Mouse (Mus musculus) liver, postnatal 0 days (tissue): ENCODE data around the gene Cd63. TPM values are rescaled to one million over a fixed set of nuclear protein-coding genes. Genes with fewer than 3 reads are reported as not detected.
A peak's percentile ranks its signal among the peaks of the same experiment; 100 is the strongest.

Experiments
- ATAC-seq: fragments of 200-750 bp; cut with Nextera tagmentation; 2 replicates; pipeline ENCODE4 v1.8.0; 2017; ENCODE audit warnings: mild to moderate bottlenecking, moderate library complexity
- DNase-seq: peaks from one replicate; pipeline ENCODE4 v3.0.0-alpha.2; 2016
- H3K27ac ChIP-seq: fragments of 300-500 bp; sonication (generic); 2 replicates; pipeline ENCODE4 v1.5.1; 2014; ENCODE audit warnings: antibody characterized with exemption, moderate library complexity, mild to moderate bottlenecking, low read depth
- H3K27me3 ChIP-seq: fragments of 300-500 bp; sonication (generic); 2 replicates; pipeline ENCODE4 v1.6.1; 2014; ENCODE audit warnings: low read length, control low read depth, mixed read lengths; ENCODE audit not compliant: insufficient read depth
- H3K36me3 ChIP-seq: fragments of 300-500 bp; sonication (generic); replicated peaks from 2 replicates; pipeline ENCODE4 v1.6.1; 2014; ENCODE audit warnings: mild to moderate bottlenecking, control low read depth, low read length, moderate library complexity, mixed read lengths; ENCODE audit not compliant: insufficient read depth
- H3K4me1 ChIP-seq: fragments of 300-500 bp; sonication (generic); 2 replicates; pipeline ENCODE4 v1.6.1; 2014; ENCODE audit warnings: antibody characterized with exemption, mild to moderate bottlenecking, control low read depth; ENCODE audit not compliant: insufficient read depth
- H3K4me2 ChIP-seq: fragments of 300-500 bp; sonication (generic); 2 replicates; pipeline ENCODE4 v1.6.1; 2014; ENCODE audit warnings: low read depth, mild to moderate bottlenecking, low read length, moderate library complexity, mixed read lengths
- H3K4me3 ChIP-seq: fragments of 300-500 bp; sonication (generic); 2 replicates; pipeline ENCODE4 v1.5.1; 2014; ENCODE audit warnings: low read depth, low read length
- H3K9ac ChIP-seq: fragments of 300-500 bp; sonication (generic); replicated peaks from 2 replicates; pipeline ENCODE4 v1.6.1; 2014; ENCODE audit warnings: mild to moderate bottlenecking, moderate library complexity
- H3K9me3 ChIP-seq: fragments of 300-500 bp; sonication (generic); 2 replicates; pipeline ENCODE4 v1.6.1; 2016; ENCODE audit warnings: mild to moderate bottlenecking, control low read depth, low read length, mixed read lengths
- CTCF ChIP-seq: sonication (generic); IDR thresholded peaks from 2 replicates; pipeline ENCODE4 v1.5.1; 2016; ENCODE audit warnings: antibody characterized with exemption, low read depth
- EP300 ChIP-seq: IDR thresholded peaks from 2 replicates; pipeline ENCODE4 v1.6.1; 2016; ENCODE audit warnings: antibody characterized with exemption, low read depth, mild to moderate bottlenecking
- WGBS: fragments of 180-500 bp; shearing (Covaris S2); extraction: QIAGEN DNeasy Blood & Tissue Kit; methylation state at CpG from one replicate; pipeline ENCODE4 v1.1.7; 2014; ENCODE audit not compliant: insufficient replicate concordance; 5-methylcytosine and 5-hydroxymethylcytosine counted together
- polyA plus RNA-seq: library from polyadenylated mRNA; unstranded; fragments of >200 nt; fragmentation: Nextera tagmentation; extraction: Ambion mirVana; gene quantifications from 2 replicates; pipeline ENCODE4 v1.2.1, GENCODE M21; 2015

Gene Cd63
- polyA plus RNA-seq, 1 experiment from 2014 or later = 296 TPM

DNA sequence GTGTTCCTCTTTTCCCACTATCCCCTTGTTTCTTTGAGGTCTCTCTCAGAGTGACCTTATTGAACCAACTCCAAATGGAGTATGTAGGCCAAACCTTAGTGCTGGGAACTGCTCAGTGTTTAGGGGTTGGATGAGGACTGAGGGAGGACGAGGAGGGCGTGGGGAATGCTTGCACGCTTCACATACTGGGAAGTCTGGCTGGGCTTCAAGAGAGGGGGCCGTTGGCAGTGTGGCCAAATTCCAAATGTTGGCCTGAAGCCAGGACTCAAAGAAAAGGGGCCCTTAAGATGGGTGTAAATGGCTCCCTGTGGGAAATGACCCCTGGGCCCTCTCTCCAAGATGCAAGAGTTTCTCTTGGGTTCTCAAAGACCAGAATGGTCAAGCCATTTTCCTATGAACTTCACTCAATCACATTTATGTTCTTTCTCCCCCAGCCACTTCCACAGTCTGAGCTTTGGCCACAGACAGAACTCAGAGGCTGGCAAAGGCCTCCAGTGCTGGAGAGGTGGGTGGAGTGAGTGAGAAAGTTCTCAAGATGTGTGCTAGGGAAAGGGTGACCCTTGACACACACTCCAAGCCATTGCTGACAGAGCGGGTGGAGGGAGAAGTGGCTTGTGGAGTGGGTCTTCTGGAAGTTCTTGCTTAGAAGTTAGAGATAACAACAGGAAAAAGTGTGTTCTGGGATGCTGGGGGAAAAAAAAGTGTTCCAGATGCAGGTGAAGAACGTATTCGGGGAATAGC lies 29.0 kb downstream of the Cd63 start:
- H3K27me3 ChIP-seq = peaks cover 45% of the 10 kb centered on the region
- H3K36me3 ChIP-seq = no peaks in the 10 kb centered on the region
- WGBS = 63% methylated on average over 7 of the region's 7 CpGs
- no peak overlapping the region for H3K27ac ChIP-seq
- no peaks in the 10 kb centered on the region for H3K9me3 ChIP-seq
- DNase-seq = no peak
- 0 out of 2 replicates have a peak, but pooled peaks cover 4% of the 10 kb centered on the region for H3K4me1 ChIP-seq
- H3K4me3 ChIP-seq = no peak overlapping the region
- H3K4me2 ChIP-seq = no peak overlapping the region
- ATAC-seq = no peak
- TF ChIP-seq EP300 (no peak), CTCF (no peak)
- no peak overlapping the region for H3K9ac ChIP-seq

DNA sequence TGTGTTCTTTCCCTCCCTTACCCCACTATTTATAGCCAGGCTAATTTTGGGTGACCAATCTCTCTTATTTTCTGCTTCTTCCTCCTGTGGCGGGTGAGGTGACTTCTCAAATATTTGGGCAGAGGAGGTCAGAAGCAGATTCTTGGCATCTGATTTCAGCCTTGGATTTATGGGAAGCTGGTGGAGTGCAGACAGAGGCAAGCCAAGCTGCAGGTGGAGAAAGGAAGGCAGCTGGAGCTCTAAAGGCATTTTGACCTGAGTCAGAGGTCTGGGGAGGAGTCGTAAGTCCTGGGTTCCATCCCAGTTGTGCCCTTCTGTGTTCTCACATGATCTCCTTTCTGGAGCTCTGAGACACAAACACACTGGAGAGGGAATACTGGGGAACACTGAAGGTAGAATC lies 30.7 kb downstream of the Cd63 start:
- no peaks in the 10 kb centered on the region for H3K36me3 ChIP-seq
- H3K4me2 ChIP-seq = no peak overlapping the region
- H3K27me3 ChIP-seq = peaks cover 53% of the 10 kb centered on the region
- DNase-seq = no peak
- H3K4me1 ChIP-seq = 0 out of 2 replicates have a peak, but pooled peaks cover 4% of the 10 kb centered on the region
- no peaks in the 10 kb centered on the region for H3K9me3 ChIP-seq
- no peak for ATAC-seq
- no peak overlapping the region for H3K4me3 ChIP-seq
- no peak for TF ChIP-seq CTCF
- TF ChIP-seq EP300 = no peak
- no peak overlapping the region for H3K9ac ChIP-seq
- 39% methylated on average over 2 of the region's 2 CpGs for WGBS
- H3K27ac ChIP-seq = no peak overlapping the region

DNA sequence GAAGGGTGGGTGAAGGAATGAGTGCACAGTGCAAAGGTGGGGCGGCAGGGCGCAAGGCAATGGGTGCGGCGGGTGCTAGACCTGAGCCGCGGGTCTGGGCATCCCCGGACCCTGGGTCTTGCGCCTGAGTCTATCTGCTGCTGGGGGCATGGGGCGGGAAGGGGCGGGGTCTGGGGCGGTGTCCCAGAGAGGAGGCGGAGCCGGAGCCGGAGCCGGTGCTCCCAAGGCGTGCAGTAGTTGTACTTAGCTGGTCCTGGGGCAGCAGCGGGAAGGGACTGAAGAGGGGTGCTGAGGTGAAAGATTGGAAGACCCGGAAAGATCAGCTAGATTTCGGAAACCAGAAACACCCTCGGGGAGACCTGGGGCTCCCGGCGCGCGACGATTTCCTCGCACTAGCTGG lies 32.8 kb downstream of the Cd63 start, which contains the start of gene Itga7:
TSS of gene Itga7 (plus strand) at position 245 of the 400 bp plus-strand sequence.
- peak; percentile 52 for DNase-seq

DNA sequence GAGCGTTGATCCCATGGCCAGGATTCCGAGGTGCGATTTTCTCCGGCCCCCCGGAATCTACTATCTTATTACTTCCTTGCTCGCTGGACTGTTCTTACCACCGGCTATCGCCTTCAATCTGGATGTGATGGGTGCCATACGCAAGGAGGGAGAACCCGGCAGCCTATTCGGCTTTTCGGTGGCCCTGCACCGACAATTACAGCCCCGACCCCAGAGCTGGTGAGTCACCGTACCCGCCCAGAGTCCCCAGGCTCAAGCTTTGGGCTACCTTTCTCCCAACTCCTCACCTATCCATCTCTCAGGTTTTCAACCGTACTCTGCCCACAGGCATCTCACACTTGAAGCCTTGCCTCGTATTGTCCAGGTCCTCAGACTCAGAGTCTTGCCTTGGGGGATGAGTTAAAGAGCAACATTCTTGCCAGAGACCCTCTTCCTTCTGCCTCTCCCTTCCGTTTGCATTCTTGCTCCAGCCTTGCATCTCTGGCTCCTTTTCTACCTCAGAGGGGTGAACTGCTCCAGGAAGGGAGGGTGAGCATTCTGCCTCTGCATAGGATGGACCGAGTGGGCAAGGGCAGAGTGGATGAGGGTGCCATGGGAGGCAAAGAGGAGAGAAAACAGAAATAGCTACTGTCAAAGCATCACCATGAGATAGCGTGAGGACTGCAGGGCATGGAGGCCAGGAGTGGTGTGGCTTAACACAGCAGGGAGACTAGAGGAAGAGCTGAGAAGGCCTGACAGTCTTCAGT lies 33.4 kb downstream of the Cd63 start:
- WGBS = 5% methylated on average over 21 of the region's 21 CpGs
- H3K4me3 ChIP-seq = peak overlapping the region; percentile 37
- 0 out of 2 replicates have a peak, but pooled peaks cover 4% of the 10 kb centered on the region for H3K4me1 ChIP-seq
- H3K9me3 ChIP-seq = no peaks in the 10 kb centered on the region
- ATAC-seq (no peak), DNase-seq (no peak)
- no peak overlapping the region for H3K27ac ChIP-seq
- peak overlapping the region; percentile 60 for H3K4me2 ChIP-seq
- no peaks in the 10 kb centered on the region for H3K36me3 ChIP-seq
- peaks cover 55% of the 10 kb centered on the region for H3K27me3 ChIP-seq
- TF ChIP-seq CTCF (no peak), EP300 (no peak)
- H3K9ac ChIP-seq = 0 out of 2 replicates have a peak overlapping the region, but pooled peaks have one; percentile 11

More for the DNA sequence above, 32.8 kb downstream of the Cd63 start, which contains the start of gene Itga7:
- Histone ChIP-seq H3K27ac (no peak within 1 kb of the TSS), H3K4me2 (peak within 1 kb of the TSS; percentile 60), H3K9me3 (no peaks in the 10 kb centered on the region), H3K36me3 (no peaks in the 10 kb centered on the region), H3K9ac (0 out of 2 replicates have a peak within 1 kb of the TSS, but pooled peaks have one; percentile 11), H3K4me1 (0 out of 2 replicates have a peak, but pooled peaks cover 4% of the 10 kb centered on the region), H3K4me3 (peak within 1 kb of the TSS; percentile 37), H3K27me3 (peaks cover 58% of the 10 kb centered on the region)
- TF ChIP-seq CTCF = no peak
- TF ChIP-seq EP300 = no peak
- WGBS = under 1% methylated on average over 26 of the region's 26 CpGs
- no peak for ATAC-seq

DNA sequence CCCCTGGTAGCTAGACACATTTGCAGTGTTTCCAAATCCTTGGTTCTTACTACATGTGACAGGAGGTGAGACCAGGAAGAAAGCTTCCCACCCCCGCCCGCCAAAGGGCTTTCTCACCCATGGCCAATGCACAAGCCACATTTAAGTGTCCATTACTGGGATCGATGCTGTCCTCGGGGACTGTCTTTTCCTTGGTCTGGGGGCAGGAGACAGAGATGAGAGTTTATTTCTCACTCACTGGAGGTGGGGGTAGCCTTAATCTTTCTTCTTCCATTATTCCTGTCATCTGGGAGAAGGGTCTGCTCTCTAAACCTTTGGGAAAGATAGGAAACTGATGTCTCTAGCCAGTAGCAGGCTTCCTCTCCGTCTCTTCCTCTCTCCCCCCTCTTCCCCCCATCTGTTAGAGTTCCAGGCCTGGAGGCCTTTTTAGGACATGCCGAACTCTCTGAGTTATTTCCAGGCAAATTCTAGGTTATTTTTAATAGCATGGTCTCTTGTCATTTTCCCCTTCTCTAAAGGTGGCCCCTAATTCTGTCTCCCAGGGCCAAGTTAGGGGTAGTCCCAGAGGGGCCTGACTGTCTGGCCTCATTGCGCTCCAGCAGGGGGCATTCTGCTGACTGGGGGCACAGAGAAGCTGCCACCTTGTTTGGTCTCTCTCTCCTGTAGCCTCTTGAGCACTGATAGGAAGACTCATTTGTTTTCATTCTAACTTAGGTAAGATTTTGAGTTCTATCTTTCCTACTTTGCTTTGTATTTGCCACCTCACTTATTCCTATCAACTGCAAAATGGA lies 34.4 kb downstream of the Cd63 start:
- ATAC-seq (no peak), DNase-seq (no peak)
- TF ChIP-seq CTCF (no peak), EP300 (no peak)
- H3K4me1 ChIP-seq = 0 out of 2 replicates have a peak, but pooled peaks cover 4% of the 10 kb centered on the region
- WGBS = 61% methylated on average over 7 of the region's 7 CpGs
- H3K27me3 ChIP-seq = peaks cover 50% of the 10 kb centered on the region
- no peaks in the 10 kb centered on the region for H3K9me3 ChIP-seq
- no peaks in the 10 kb centered on the region for H3K36me3 ChIP-seq
- H3K4me3 ChIP-seq = no peak overlapping the region
- no peak overlapping the region for H3K4me2 ChIP-seq
- H3K27ac ChIP-seq = no peak overlapping the region
- no peak overlapping the region for H3K9ac ChIP-seq
